Mouse (Mus musculus): Measurements from ENCODE around the gene Rem1. TPM values are rescaled to one million over a fixed set of nuclear protein-coding genes. Genes with fewer than 3 reads are reported as not detected.

Gene Rem1
- polyA plus RNA-seq, 1 experiment from 2014 or later = 61.8 TPM

- H3K9ac ChIP-seq (ENCODE audit: low read depth, low read length) = no peak overlapping the region
- WGBS = 57% methylated on average over 3 of the region's 3 CpGs
- H3K4me2 ChIP-seq (replicated peaks; ENCODE audit: low read depth, low read length) = no peak overlapping the region
- no peaks in the 10 kb centered on the region for H3K27me3 ChIP-seq (ENCODE audit: control insufficient read depth, insufficient read depth, low read length)
- H3K4me1 ChIP-seq (ENCODE audit: control insufficient read depth, insufficient read depth, low read length) = peaks cover 9% of the 10 kb centered on the region
- 0 out of 2 replicates have a peak, but pooled peaks have one; percentile 53 for ATAC-seq (ENCODE audit: low FRiP score, low TSS enrichment)
- no peaks in the 10 kb centered on the region for H3K9me3 ChIP-seq (ENCODE audit: control insufficient read depth, low read length)
- peaks cover 92% of the 10 kb centered on the region for H3K36me3 ChIP-seq (ENCODE audit: control insufficient read depth, insufficient read depth, low read length)
- no peak overlapping the region for H3K27ac ChIP-seq (ENCODE audit: low read depth, low read length)
- H3K4me3 ChIP-seq (ENCODE audit: low read length) = no peak overlapping the region
These were observed 51.6 kb downstream of the Rem1 start for GRCm38 (mm10) chr2:152678302-152678701.

- WGBS = 88% methylated on average over 5 of the region's 5 CpGs
- no peak for ATAC-seq (ENCODE audit: low FRiP score, low TSS enrichment)
- peaks cover 8% of the 10 kb centered on the region; the same call in 1 of the 2 replicates for H3K4me1 ChIP-seq (ENCODE audit: control insufficient read depth, insufficient read depth, low read length)
- no peak overlapping the region for H3K4me3 ChIP-seq (ENCODE audit: low read length)
- no peak overlapping the region for H3K27ac ChIP-seq (ENCODE audit: low read depth, low read length)
- H3K36me3 ChIP-seq (ENCODE audit: control insufficient read depth, insufficient read depth, low read length) = peaks cover 96% of the 10 kb centered on the region
- H3K9me3 ChIP-seq (ENCODE audit: control insufficient read depth, low read length) = no peaks in the 10 kb centered on the region
- H3K9ac ChIP-seq (ENCODE audit: low read depth, low read length) = no peak overlapping the region
- no peaks in the 10 kb centered on the region for H3K27me3 ChIP-seq (ENCODE audit: control insufficient read depth, insufficient read depth, low read length)
- no peak overlapping the region for H3K4me2 ChIP-seq (replicated peaks; ENCODE audit: low read depth, low read length)
These were observed 52.2 kb downstream of the Rem1 start for GRCm38 (mm10) chr2:152678925-152679324.

- no peaks in the 10 kb centered on the region for H3K27me3 ChIP-seq (ENCODE audit: control insufficient read depth, insufficient read depth, low read length)
- H3K4me3 ChIP-seq (ENCODE audit: low read length) = no peak overlapping the region
- H3K27ac ChIP-seq (ENCODE audit: low read depth, low read length) = no peak overlapping the region; the same call in 1 of the 2 replicates
- 0 out of 2 replicates have a peak, but pooled peaks have one; percentile 5 for ATAC-seq (ENCODE audit: low FRiP score, low TSS enrichment)
- no peaks in the 10 kb centered on the region for H3K9me3 ChIP-seq (ENCODE audit: control insufficient read depth, low read length)
- no peak overlapping the region for H3K9ac ChIP-seq (ENCODE audit: low read depth, low read length)
- no peak overlapping the region for H3K4me2 ChIP-seq (replicated peaks; ENCODE audit: low read depth, low read length)
- H3K36me3 ChIP-seq (ENCODE audit: control insufficient read depth, insufficient read depth, low read length) = peaks cover 96% of the 10 kb centered on the region
- peaks cover 4% of the 10 kb centered on the region; the same call in 1 of the 2 replicates for H3K4me1 ChIP-seq (ENCODE audit: control insufficient read depth, insufficient read depth, low read length)
- WGBS = 63% methylated on average over 8 of the region's 8 CpGs
These were observed 53.1 kb downstream of the Rem1 start for GRCm38 (mm10) chr2:152679701-152680355.

GRCm38 (mm10) chr2:152683086-152683485 lies 56.3 kb downstream of the Rem1 start:
- 90% methylated on average over 5 of the region's 5 CpGs for WGBS
- ATAC-seq (ENCODE audit: low FRiP score, low TSS enrichment) = no peak
- Histone ChIP-seq H3K4me3 (ENCODE audit: low read length) (no peak overlapping the region), H3K9ac (ENCODE audit: low read depth, low read length) (no peak overlapping the region), H3K4me1 (ENCODE audit: control insufficient read depth, insufficient read depth, low read length) (peaks cover 4% of the 10 kb centered on the region; the same call in 1 of the 2 replicates), H3K4me2 (replicated peaks; ENCODE audit: low read depth, low read length) (no peak overlapping the region), H3K36me3 (ENCODE audit: control insufficient read depth, insufficient read depth, low read length) (peaks cover 96% of the 10 kb centered on the region), H3K27ac (ENCODE audit: low read depth, low read length) (no peak overlapping the region), H3K9me3 (ENCODE audit: control insufficient read depth, low read length) (peaks cover 5% of the 10 kb centered on the region; the same call in 1 of the 2 replicates), H3K27me3 (ENCODE audit: control insufficient read depth, insufficient read depth, low read length) (no peaks in the 10 kb centered on the region)

Other genes with a start within 250 kb of the Rem1 start
- gene Sox12, start 228.9 kb upstream of the Rem1 start, polyA plus RNA-seq (2014; fragmentation: Nextera tagmentation; extraction: Ambion mirVana) = 22.3 and 25.3 TPM in 2 replicates
- 51.1 and 62.2 TPM in 2 replicates for gene Zcchc3, start 211.9 kb upstream of the Rem1 start, polyA plus RNA-seq (2014; fragmentation: Nextera tagmentation; extraction: Ambion mirVana)
- 0.37 TPM in 2 replicates for gene 6820408C15Rik, start 211.4 kb upstream of the Rem1 start, polyA plus RNA-seq (2014; fragmentation: Nextera tagmentation; extraction: Ambion mirVana)
- gene Defb23, start 162.3 kb upstream of the Rem1 start, polyA plus RNA-seq (2014; fragmentation: Nextera tagmentation; extraction: Ambion mirVana) = not detected in 2 replicates
- not detected in 2 replicates for gene Defb20, start 149.9 kb upstream of the Rem1 start, polyA plus RNA-seq (2014; fragmentation: Nextera tagmentation; extraction: Ambion mirVana)
- not detected in 2 replicates for gene Defb22, start 136.8 kb upstream of the Rem1 start, polyA plus RNA-seq (2014; fragmentation: Nextera tagmentation; extraction: Ambion mirVana)
- not detected in 2 replicates for gene Defb26, start 115.3 kb upstream of the Rem1 start, polyA plus RNA-seq (2014; fragmentation: Nextera tagmentation; extraction: Ambion mirVana)
- gene Defb28, start 108.7 kb upstream of the Rem1 start, polyA plus RNA-seq (2014; fragmentation: Nextera tagmentation; extraction: Ambion mirVana) = 0.80 TPM in 1 of 2 replicates, not detected in the other
- 0.66 TPM in 1 of 2 replicates, not detected in the other for gene Defb29, start 86.9 kb upstream of the Rem1 start, polyA plus RNA-seq (2014; fragmentation: Nextera tagmentation; extraction: Ambion mirVana)
- not detected in 2 replicates for gene Gm17416, start 57.6 kb upstream of the Rem1 start, polyA plus RNA-seq (2014; fragmentation: Nextera tagmentation; extraction: Ambion mirVana)
- not detected in 2 replicates for gene Defb21, start 54.2 kb upstream of the Rem1 start, polyA plus RNA-seq (2014; fragmentation: Nextera tagmentation; extraction: Ambion mirVana)
- not detected in 2 replicates for gene Defb19, start 46.6 kb upstream of the Rem1 start, polyA plus RNA-seq (2014; fragmentation: Nextera tagmentation; extraction: Ambion mirVana)
- not detected in 2 replicates for gene Defb45, start 27.6 kb upstream of the Rem1 start, polyA plus RNA-seq (2014; fragmentation: Nextera tagmentation; extraction: Ambion mirVana)
- 1.1 TPM in 2 replicates for gene Defb36, start 22.6 kb upstream of the Rem1 start, polyA plus RNA-seq (2014; fragmentation: Nextera tagmentation; extraction: Ambion mirVana)
- 28.2 and 37.2 TPM in 2 replicates for gene Defb25, start 3.9 kb upstream of the Rem1 start, polyA plus RNA-seq (2014; fragmentation: Nextera tagmentation; extraction: Ambion mirVana)
- 127 and 147 TPM in 2 replicates for gene H13, start 42.5 kb downstream of the Rem1 start, polyA plus RNA-seq (2014; fragmentation: Nextera tagmentation; extraction: Ambion mirVana)
- 35.4 and 40.8 TPM in 2 replicates for gene Mcts2, start 60.1 kb downstream of the Rem1 start, polyA plus RNA-seq (2014; fragmentation: Nextera tagmentation; extraction: Ambion mirVana)
- 129 and 178 TPM in 2 replicates for gene Id1, start 109.3 kb downstream of the Rem1 start, polyA plus RNA-seq (2014; fragmentation: Nextera tagmentation; extraction: Ambion mirVana)
- gene Cox4i2, start 127.2 kb downstream of the Rem1 start, polyA plus RNA-seq (2014; fragmentation: Nextera tagmentation; extraction: Ambion mirVana) = 12.1 and 18.8 TPM in 2 replicates
- gene Bcl2l1, start 204.8 kb downstream of the Rem1 start, polyA plus RNA-seq (2014; fragmentation: Nextera tagmentation; extraction: Ambion mirVana) = 66.9 and 96.1 TPM in 2 replicates
- gene Tpx2, start 221.0 kb downstream of the Rem1 start, polyA plus RNA-seq (2014; fragmentation: Nextera tagmentation; extraction: Ambion mirVana) = 107 and 124 TPM in 2 replicates

Data from kidney, embryonic 14.5 days (tissue).